Mouse (Mus musculus) heart, adult 8-10 months (tissue): ENCODE results near the gene Pheta1. TPM values are rescaled to one million over a fixed set of nuclear protein-coding genes. Genes with fewer than 3 reads are reported as not detected.

Source experiments
- DNase-seq: peaks from one replicate; pipeline ENCODE4 v3.0.0; 2022; ENCODE audit warnings: low spot score
- microRNA-seq: library from miRNA; unstranded; fragments of <30 nt; microRNA quantifications from one replicate; pipeline ENCODE4 v1.2.0, GENCODE M21; 2022
- total RNA-seq, 4 experiments: library from RNA; stranded (reverse); gene quantifications; 2 replicates each; pipeline ENCODE4 v1.2.4; 2022

Gene Pheta1
- total RNA-seq, 4 experiments from 2014 or later, result 8.6 to 10.1 (median 9.1) TPM

GRCm38 (mm10) chr5:121889819-121890362 lies 41.1 kb downstream of the Pheta1 start:
- no peak for DNase-seq

- no peak for DNase-seq
These were observed 42.1 kb downstream of the Pheta1 start for GRCm38 (mm10) chr5:121890925-121891324.

- no peak for DNase-seq
These were observed 43.5 kb downstream of the Pheta1 start for GRCm38 (mm10) chr5:121892281-121892680.

- DNase-seq, result no peak
These were observed 44.8 kb downstream of the Pheta1 start for GRCm38 (mm10) chr5:121893581-121893980.

GRCm38 (mm10) chr5:121894647-121895046 lies 45.9 kb downstream of the Pheta1 start:
- no peak for DNase-seq

GRCm38 (mm10) chr5:121895117-121895756 lies 46.5 kb downstream of the Pheta1 start:
- no peak for DNase-seq

GRCm38 (mm10) chr5:121902809-121903745 lies 54.3 kb downstream of the Pheta1 start:
- DNase-seq, result no peak

Small RNA genes within 50 kb of the gene (microRNA-seq; reads per million reads assigned to microRNA genes)
- gene Mir7031, result 1.7 reads per million

Other genes with a start within 250 kb of the Pheta1 start
- gene Acad12, start 230.0 kb upstream of the Pheta1 start, total RNA-seq, result 100 to 1,000 TPM in 2 of 4 experiments, 10 to 100 TPM in 2; 97.0 to 106 (median 99.0) TPM
- 10 to 100 TPM; 26.3 to 29.6 (median 26.9) TPM for gene Acad10, start 188.5 kb upstream of the Pheta1 start, total RNA-seq
- 10 to 100 TPM; 26.0 to 30.9 (median 29.3) TPM for gene Brap, start 188.4 kb upstream of the Pheta1 start, total RNA-seq
- gene Atxn2, start 137.6 kb upstream of the Pheta1 start, total RNA-seq, result 100 to 1,000 TPM; 143 to 153 (median 147) TPM
- 10 to 100 TPM; 19.2 to 23.0 (median 22.3) TPM for gene Sh2b3, start 11.3 kb upstream of the Pheta1 start, total RNA-seq
- gene Cux2, start 201.1 kb downstream of the Pheta1 start, total RNA-seq, result 10 to 100 TPM; 16.1 to 21.3 (median 20.0) TPM